Mouse (Mus musculus): ENCODE results near the gene Eif3i.

DNA sequence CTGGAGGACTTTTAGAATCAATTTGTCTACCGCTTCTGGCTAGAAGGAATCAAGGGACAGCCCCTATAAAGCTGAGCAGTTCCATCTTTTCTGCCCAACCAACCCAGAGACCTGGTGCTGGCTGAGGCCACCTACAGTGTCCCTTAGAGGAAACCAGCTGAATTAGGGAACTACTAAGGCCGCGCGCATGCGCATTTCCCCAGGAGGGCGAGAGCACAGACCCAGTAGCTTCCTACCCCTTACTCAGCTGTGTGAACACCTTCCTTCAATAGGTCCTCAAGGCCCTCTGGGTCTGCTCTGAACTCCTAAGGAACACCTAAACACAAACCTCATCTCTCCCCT, 24.6 kb upstream of the Eif3i start:
- TF ChIP-seq POLR2A (IDR thresholded peaks at IDR 0.05; ENCODE audit: low read depth, low read length): 0 out of 2 replicates have a peak, but pooled peaks have one; percentile 17
- TF ChIP-seq CTCF (IDR thresholded peaks at IDR 0.05; ENCODE audit: extremely low read depth, insufficient read depth, insufficient read length, insufficient replicate concordance): no peak
